Mouse (Mus musculus): ENCODE measurements at regions not wholly inside any gene's neighbourhood (a gene's known extent, or its start where the extent isn't known, plus 50 kb on each side); places are given as distances from the start of the nearest gene placed in this dataset.
"Not testable (repeated sequence)": the region's sequence is repeated elsewhere in the genome, so short reads cannot be mapped to it uniquely, and the experiment has no call there.

DNA sequence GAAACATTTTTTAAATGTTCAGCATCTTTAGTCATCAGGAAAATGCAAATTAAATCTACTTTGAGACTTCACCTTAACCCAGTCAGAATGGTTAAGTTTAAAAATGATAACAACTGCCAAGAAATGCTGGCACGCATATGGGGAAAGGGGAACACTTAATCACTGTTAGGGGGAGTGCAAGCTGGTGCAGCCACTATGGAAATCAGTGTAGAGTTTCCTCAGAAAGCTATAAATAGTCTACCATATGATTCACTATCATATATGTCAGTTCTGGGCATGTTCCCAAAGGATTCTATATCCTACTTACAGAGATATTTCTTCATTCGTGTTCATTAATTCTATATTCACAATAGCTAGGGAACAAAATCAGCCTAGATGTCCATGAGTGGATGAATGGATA lies 61.6 kb upstream of the Tra2b start:
- no peak for DNase-seq (ENCODE audit: low spot score)

DNA sequence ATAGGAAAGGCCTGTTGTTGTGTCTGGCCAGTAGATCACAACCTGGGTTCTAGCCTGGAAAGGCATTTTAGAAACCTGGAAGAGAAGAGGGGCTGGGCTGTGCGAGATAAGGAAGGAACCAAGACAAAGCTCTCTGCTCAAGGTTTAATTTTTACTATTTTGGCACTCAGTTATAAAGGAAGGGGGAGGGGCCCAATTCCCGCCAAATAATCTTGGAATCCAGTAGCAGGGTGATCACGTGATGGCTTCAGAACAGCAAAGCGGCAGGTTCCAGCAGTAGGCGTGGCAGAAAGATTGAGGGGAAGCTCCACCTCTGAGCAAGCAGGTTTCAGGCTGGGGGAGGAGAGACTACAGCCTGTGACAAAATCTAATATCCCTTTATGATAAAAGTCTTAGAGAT lies 59.4 kb upstream of the Tra2b start:
- DNase-seq (ENCODE audit: low spot score), result not testable (repeated sequence)

DNA sequence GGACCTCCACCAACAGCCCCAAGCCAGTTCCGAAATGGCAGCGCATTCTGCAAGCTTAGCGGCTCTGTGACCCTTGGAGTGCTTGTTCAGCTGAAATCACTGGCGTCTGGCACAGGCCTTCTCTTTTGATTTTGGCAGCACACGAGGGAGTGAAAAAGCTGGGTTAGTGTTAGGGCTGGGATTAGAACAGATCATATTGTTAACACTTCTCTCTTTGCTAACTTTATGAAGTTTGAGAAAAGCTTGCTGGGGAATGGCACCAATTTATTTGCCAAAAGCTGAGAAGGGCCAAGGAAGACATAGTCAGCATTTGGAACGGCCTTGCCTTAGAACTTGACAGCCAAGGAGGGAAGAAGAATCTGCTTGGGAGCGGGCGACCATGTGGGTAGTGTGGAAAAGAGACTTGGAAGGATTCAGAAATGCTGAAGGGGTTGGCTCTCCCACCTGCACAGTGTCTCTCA lies 50.5 kb upstream of the Tra2b start:
- DNase-seq (ENCODE audit: low spot score), result peak; percentile 3

Data from embryo, embryonic 10.5 days (tissue).